Mouse (Mus musculus): ENCODE measurements around the gene Ptgfr. TPM values are rescaled to one million over a fixed set of nuclear protein-coding genes. Genes with fewer than 3 reads are reported as not detected.
A peak's percentile ranks its signal among the peaks of the same experiment; 100 is the strongest.

Gene Ptgfr
- 1 to 10 TPM; 1.0 to 1.3 TPM for total RNA-seq (2021)
- long read RNA-seq, experiment 1, full-length matches to known transcripts = 1 of 1 reads
- long read RNA-seq, experiment 1, partial matches to known transcripts = 0 of 1 reads
- long read RNA-seq, experiment 1, other reads (novel, unspliced or antisense) = 0 of 1 reads
- long read RNA-seq, experiment 2 = 0 reads

DNA sequence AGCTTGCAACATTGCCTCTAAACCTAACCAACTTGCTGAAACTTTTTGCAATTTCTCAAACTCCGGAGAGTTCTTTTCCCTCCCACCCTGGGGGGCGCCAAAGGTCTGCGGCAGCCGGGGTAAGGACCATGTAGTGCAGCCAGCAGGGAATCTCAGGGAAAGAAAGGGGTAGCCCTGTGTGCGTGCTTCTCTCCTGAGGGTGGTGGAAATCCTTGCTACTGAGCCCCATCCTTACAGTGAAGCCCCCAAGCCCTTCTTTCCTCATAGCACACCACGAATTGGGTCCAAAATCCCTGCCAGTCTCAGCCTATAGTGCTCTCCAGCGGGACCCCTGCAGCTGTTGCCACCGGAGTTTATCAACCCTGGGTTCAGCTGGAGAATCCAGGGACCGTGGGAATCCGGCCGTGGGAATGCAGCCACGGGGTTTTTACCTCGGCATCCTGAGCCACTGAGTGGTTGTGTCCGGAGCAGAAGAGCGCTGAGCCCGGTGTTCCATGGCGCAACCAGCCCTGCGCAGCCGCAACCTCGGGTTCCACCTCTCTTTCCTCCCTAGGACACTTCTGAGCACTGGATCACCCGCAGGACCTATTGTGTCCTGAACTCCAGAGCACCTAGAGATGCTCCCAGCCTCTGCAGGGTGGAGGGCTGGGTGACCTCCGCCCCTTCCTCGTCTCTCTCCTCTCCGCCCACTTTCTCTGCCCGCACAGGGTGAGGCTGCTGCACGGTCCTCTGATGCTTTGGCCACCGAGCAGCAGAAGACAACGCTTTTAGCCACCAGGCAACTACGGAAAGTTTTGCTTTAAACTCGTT is at the start of gene Ptgfr:
Ptgfr (minus strand) TSS at position 760 of the 810 bp plus-strand sequence.
- peak; percentile 6 to 9 for DNase-seq (ENCODE audit: low spot score in 2 of 2)

GRCm38 (mm10) chr3:151883881-151884280 is 46.5 kb upstream of the Ptgfr start:
- DNase-seq (ENCODE audit: low spot score in 2 of 2) = no peak

DNA sequence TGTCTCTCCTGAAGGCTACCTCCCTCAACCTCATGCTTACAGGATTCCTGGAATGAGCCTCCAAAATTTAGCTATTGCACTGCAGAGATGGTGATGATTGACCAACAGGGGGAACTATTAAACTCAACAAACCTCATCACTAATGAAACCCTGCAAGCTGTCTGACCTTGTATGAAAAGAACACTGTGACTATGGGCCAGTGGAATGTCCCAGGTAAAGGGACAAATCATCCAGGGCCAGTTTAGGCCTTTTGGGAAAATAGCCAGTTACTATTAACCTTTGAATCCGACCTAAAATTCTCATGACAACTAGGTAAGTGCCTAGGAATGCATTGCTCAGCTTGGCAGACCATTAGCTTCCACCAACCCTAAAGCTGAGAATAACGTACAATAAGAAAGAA is 42.6 kb upstream of the Ptgfr start:
- no peak for DNase-seq (ENCODE audit: low spot score in 2 of 2)

GRCm38 (mm10) chr3:151868970-151869369 is 31.5 kb upstream of the Ptgfr start:
- DNase-seq (ENCODE audit: low spot score in 2 of 2) = no peak

- DNase-seq (ENCODE audit: low spot score in 2 of 2) = no peak
These were observed 13.9 kb upstream of the Ptgfr start for GRCm38 (mm10) chr3:151851344-151851743.

- no peak for DNase-seq (ENCODE audit: low spot score in 2 of 2)
These were observed 13.2 kb upstream of the Ptgfr start for GRCm38 (mm10) chr3:151850621-151851020.

DNA sequence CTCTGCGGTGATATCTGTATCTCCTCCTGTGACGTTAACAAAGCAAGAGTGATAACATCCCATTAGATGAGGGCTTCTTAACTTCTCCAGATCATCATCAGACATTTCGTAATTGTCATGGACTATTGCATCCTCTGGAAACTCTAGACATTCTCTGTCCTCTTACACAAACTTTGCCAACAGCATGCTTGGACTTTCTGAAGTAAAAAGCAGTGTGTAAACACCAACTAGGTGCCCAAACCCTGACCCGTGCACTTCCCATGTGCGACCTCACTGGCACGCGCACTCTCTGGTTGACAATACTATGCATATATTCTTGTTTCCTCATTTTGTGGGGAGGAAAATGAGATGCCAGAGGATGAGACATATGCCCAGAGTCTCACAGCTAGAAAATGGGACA is 8.9 kb upstream of the Ptgfr start:
- DNase-seq (ENCODE audit: low spot score in 2 of 2) = no peak

- DNase-seq (ENCODE audit: low spot score in 2 of 2) = no peak
These were observed 7.1 kb upstream of the Ptgfr start for GRCm38 (mm10) chr3:151844361-151845154.

DNA sequence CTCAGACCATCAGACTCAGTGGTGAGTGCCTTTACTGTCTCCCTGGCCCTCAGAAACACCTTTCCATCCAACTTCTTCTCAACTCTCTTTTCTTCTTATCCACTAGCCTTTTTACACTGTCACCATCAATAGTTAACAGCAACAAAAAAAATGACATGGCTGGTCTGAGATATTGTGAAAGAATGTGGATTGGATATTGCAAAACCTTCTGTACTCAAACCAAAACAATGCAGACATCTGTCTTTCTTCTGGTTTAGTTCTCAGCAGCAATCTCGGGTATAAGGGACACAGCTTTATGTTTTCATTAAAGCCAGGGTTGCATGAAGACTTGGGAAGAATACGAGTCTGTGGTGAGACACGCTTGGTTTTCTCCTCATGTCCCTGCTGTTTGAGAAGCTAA is 3.3 kb upstream of the Ptgfr start:
- no peak for DNase-seq (ENCODE audit: low spot score in 2 of 2)

- DNase-seq (ENCODE audit: low spot score in 2 of 2) = no peak
These were observed 942 bp upstream of the Ptgfr start for GRCm38 (mm10) chr3:151838372-151838771.

GRCm38 (mm10) chr3:151837749-151838148 is 319 bp upstream of the Ptgfr start:
- no peak for DNase-seq (ENCODE audit: low spot score in 2 of 2)

GRCm38 (mm10) chr3:151836451-151836850 is 979 bp downstream of the Ptgfr start:
- no peak for DNase-seq (ENCODE audit: low spot score in 2 of 2)

- no peak for DNase-seq (ENCODE audit: low spot score in 2 of 2)
These were observed 1.6 kb downstream of the Ptgfr start for GRCm38 (mm10) chr3:151835831-151836230.

- DNase-seq (ENCODE audit: low spot score in 2 of 2) = no peak
These were observed 9.3 kb downstream of the Ptgfr start for GRCm38 (mm10) chr3:151827950-151828610.

GRCm38 (mm10) chr3:151819811-151820210 is 17.6 kb downstream of the Ptgfr start:
- no peak for DNase-seq (ENCODE audit: low spot score in 2 of 2)

GRCm38 (mm10) chr3:151818265-151818664 is 19.2 kb downstream of the Ptgfr start:
- peak in 1 of 2 experiments; percentile 12 for DNase-seq (ENCODE audit: low spot score in 2 of 2)

DNA sequence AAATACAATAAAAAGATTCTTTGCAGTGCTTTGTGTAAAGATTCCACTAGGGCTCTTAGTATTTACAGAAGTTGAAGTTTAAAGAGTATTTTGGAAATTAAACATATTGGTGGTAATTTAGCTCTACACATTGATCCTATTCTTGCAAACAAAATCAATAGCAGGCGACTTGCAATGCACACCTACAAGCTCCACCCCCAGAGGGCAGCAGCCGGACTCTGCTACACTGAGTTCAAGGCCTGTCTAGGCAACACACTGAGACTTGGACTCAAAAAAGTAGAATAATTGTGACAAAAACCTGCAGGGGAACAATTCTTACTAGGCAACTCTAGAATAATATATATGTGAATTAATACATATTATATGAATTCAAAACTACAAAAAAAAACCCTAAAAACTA is 28.8 kb downstream of the Ptgfr start:
- no peak for DNase-seq (ENCODE audit: low spot score in 2 of 2)

GRCm38 (mm10) chr3:151788622-151789021 is 48.8 kb downstream of the Ptgfr start:
- no peak for DNase-seq (ENCODE audit: low spot score in 2 of 2)

- peak; percentile 23 to 42 for DNase-seq (ENCODE audit: low spot score in 2 of 2)
These were observed 62.3 kb downstream of the Ptgfr start for GRCm38 (mm10) chr3:151775089-151775488.

DNA sequence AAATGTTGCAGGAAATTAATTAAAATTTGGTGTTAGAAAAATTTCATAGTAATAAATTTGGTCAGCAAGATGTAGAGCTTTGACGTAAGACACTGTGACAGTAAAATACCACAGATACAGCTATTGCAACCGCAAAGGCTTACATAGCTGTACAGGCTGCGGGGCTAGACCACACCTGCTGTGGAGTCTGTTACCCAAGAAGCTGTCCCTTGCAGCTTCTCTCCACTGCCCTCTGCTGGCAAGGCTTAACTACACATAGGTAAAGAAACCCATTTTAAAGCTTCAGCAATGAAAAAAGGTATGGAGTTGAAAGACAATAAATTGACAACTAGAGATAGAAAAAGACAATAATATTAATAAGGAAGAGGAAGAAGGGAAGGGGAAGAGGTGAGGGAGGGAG is 66.4 kb downstream of the Ptgfr start:
- DNase-seq (ENCODE audit: low spot score in 2 of 2) = peak; percentile 50 to 68

- no peak for DNase-seq (ENCODE audit: low spot score in 2 of 2)
These were observed 87.7 kb downstream of the Ptgfr start, which contains the start of gene Ifi44 for GRCm38 (mm10) chr3:151749737-151750136. TSS of gene Ifi44 (minus strand) at chr3:151749960.
